Mouse (Mus musculus) liver, postnatal 0 days (tissue): ENCODE results near the gene Methig1.
A peak's percentile ranks its signal among the peaks of the same experiment; 100 is the strongest.

Source experiments
- CTCF ChIP-seq: sonication (generic); IDR thresholded peaks from 2 replicates; pipeline ENCODE4 v1.5.1; 2016; ENCODE audit warnings: antibody characterized with exemption, low read depth
- EP300 ChIP-seq: IDR thresholded peaks from 2 replicates; pipeline ENCODE4 v1.6.1; 2016; ENCODE audit warnings: antibody characterized with exemption, low read depth, mild to moderate bottlenecking

DNA sequence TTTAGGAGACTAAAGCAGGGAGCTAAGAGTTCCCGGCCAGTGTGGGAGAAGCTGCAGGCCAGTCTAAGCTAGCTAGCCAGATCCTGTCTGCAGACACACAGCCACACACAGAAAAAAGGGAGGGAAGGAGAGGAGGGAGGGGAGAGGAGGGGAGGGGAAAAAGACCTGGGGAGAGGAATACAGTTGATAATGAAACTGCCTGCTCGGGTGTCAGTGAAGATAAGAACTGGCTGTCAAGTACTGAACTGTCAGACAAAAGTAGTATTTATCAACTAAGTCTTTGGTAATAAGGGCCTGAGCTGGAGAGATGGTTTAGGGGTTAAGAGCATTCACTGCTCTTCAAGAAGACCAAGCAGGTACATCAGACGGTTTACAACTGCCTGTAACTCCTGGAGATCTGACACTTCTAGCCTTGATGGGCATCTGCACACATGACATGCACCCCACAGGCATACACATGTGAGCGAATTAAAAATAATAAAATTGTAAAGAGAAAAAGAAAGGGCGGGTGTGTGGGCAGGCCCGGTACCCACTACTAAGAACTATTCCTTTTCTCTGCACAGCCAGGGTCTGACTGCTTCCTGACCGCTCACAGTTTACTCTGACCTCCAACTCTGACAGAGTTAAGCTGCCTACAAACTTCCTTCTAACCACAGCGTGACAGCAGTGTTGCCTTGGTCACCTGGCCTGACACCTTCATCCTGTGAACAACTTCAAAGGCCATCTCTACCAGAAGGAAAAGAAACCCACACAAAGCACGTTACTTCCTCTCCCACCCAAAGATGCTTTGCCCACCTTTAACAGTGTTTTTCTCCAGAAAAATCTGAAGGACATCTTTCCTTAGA is 67.2 kb downstream of the Methig1 start:
- TF ChIP-seq CTCF (no peak), EP300 (peak; percentile 98)
